Comparison of ENCODE assay signal across 8 mouse cellular contexts in genomic region chr1:171262594-171263130, GRCm38 (mm10). TPM values are rescaled to one million over a fixed set of nuclear protein-coding genes. Genes with fewer than 3 reads are reported as not detected.
DNase-seq lines count a peak whose midpoint lies in the region; ATAC-seq and TF ChIP-seq lines count a peak whose summit lies in the region.

No protein-coding gene starts in this region.

- H3K9ac ChIP-seq in embryonic facial prominence, embryonic 13.5 days = 0 out of 2 replicates have a peak overlapping the region, but pooled peaks have one; percentile 46
- peak overlapping the region; percentile 48 for H3K9ac ChIP-seq in limb, embryonic 13.5 days
- H3K9ac ChIP-seq in midbrain, embryonic 15.5 days = peak overlapping the region; percentile 39

- ATAC-seq in embryonic facial prominence, embryonic 13.5 days (ENCODE audit: insufficient number of reproducible peaks, insufficient read depth, low FRiP score, low TSS enrichment, low read depth) = peak; percentile 77
- peak; percentile 84 for ATAC-seq in limb, embryonic 13.5 days (ENCODE audit: low FRiP score, low read depth)
- peak; percentile 83 for ATAC-seq in midbrain, embryonic 15.5 days (replicated peaks)
- ATAC-seq in erythroblast, adult 5-6 weeks (replicated peaks; ENCODE audit: low FRiP score, poor library complexity, severe bottlenecking) = no peak

- H3K4me2 ChIP-seq in embryonic facial prominence, embryonic 13.5 days = peak overlapping the region; percentile 59
- peak overlapping the region; percentile 58 for H3K4me2 ChIP-seq in limb, embryonic 13.5 days (replicated peaks)
- peak overlapping the region; percentile 56 for H3K4me2 ChIP-seq in midbrain, embryonic 15.5 days

- DNase-seq in cerebellum, postnatal 14 days = peak; percentile 80 to 83
- DNase-seq in cerebellum, adult 8-10 months = no peak
- peak; percentile 83 to 84 for DNase-seq in heart, adult 9 months (ENCODE audit: low spot score in 2 of 2)
- peak; percentile 86 for DNase-seq in kidney, adult 2 months

- TF ChIP-seq CTCF in kidney, adult 2 months (conservative IDR thresholded peaks at IDR 0.05; ENCODE audit: insufficient read depth, insufficient read length, low read depth, low read length) = no peak

- no peaks in the 10 kb centered on the region for H3K9me3 ChIP-seq in embryonic facial prominence, embryonic 13.5 days
- no peaks in the 10 kb centered on the region for H3K9me3 ChIP-seq in limb, embryonic 13.5 days
- H3K9me3 ChIP-seq in midbrain, embryonic 15.5 days = no peaks in the 10 kb centered on the region

- H3K4me1 ChIP-seq in embryonic facial prominence, embryonic 13.5 days = peaks cover 26% of the 10 kb centered on the region
- H3K4me1 ChIP-seq in kidney, adult 2 months (ENCODE audit: control insufficient read depth, insufficient read depth, low read length) = no peaks in the 10 kb centered on the region; the same call in 1 of the 2 replicates
- H3K4me1 ChIP-seq in limb, embryonic 13.5 days = peaks cover 21% of the 10 kb centered on the region
- H3K4me1 ChIP-seq in midbrain, embryonic 15.5 days = peaks cover 14% of the 10 kb centered on the region

- WGBS in embryonic facial prominence, embryonic 13.5 days = 2% methylated on average over 8 of the region's 8 CpGs
- 5% methylated on average over 8 of the region's 8 CpGs for WGBS in kidney, adult 2 months
- WGBS in limb, embryonic 13.5 days = 7% methylated on average over 8 of the region's 8 CpGs
- 4% methylated on average over 8 of the region's 8 CpGs for WGBS in midbrain, embryonic 15.5 days

- no peak for TF ChIP-seq POLR2A in kidney, adult 2 months (IDR thresholded peaks at IDR 0.05; ENCODE audit: low read depth, low read length)

- H3K4me3 ChIP-seq in embryonic facial prominence, embryonic 13.5 days = peak overlapping the region; percentile 28
- no peak overlapping the region for H3K4me3 ChIP-seq in kidney, adult 2 months (ENCODE audit: insufficient read depth, low read depth, low read length)
- peak overlapping the region; percentile 24 for H3K4me3 ChIP-seq in limb, embryonic 13.5 days
- peak overlapping the region; percentile 30 for H3K4me3 ChIP-seq in midbrain, embryonic 15.5 days

- peaks cover 24% of the 10 kb centered on the region for H3K36me3 ChIP-seq in embryonic facial prominence, embryonic 13.5 days
- H3K36me3 ChIP-seq in kidney, adult 2 months (ENCODE audit: control insufficient read depth, insufficient read depth, low read length) = no peaks in the 10 kb centered on the region
- H3K36me3 ChIP-seq in limb, embryonic 13.5 days = peaks cover 20% of the 10 kb centered on the region
- no peaks in the 10 kb centered on the region for H3K36me3 ChIP-seq in midbrain, embryonic 15.5 days (replicated peaks)

- peak overlapping the region; percentile 93 for H3K27ac ChIP-seq in embryonic facial prominence, embryonic 13.5 days
- H3K27ac ChIP-seq in kidney, adult 2 months (ENCODE audit: insufficient read depth, low read depth, low read length) = peak overlapping the region; percentile 85
- H3K27ac ChIP-seq in limb, embryonic 13.5 days = peak overlapping the region; percentile 89
- H3K27ac ChIP-seq in midbrain, embryonic 15.5 days = peak overlapping the region; percentile 83

- no peaks in the 10 kb centered on the region for H3K27me3 ChIP-seq in embryonic facial prominence, embryonic 13.5 days
- H3K27me3 ChIP-seq in kidney, adult 2 months (replicated peaks; ENCODE audit: control insufficient read depth, insufficient read depth, low read length) = no peaks in the 10 kb centered on the region
- no peaks in the 10 kb centered on the region for H3K27me3 ChIP-seq in limb, embryonic 13.5 days
- no peaks in the 10 kb centered on the region; the same call in 1 of the 2 replicates for H3K27me3 ChIP-seq in midbrain, embryonic 15.5 days (replicated peaks)

RNA-seq across cellular contexts. Expression of gene B4galt3, which starts 7.5 kb away (rescaled TPM):
- polyA plus RNA-seq in embryonic facial prominence, embryonic 13.5 days (2015; fragmentation: Nextera tagmentation; extraction: Ambion mirVana) = 82.1 and 84.2 TPM in 2 replicates
- 58.9 and 67.7 TPM in 2 replicates for polyA plus RNA-seq in kidney, adult 2 months (2012; rRNA removed)
- polyA plus RNA-seq in limb, embryonic 13.5 days (2015; fragmentation: Nextera tagmentation; extraction: Ambion mirVana) = 86.2 and 94.0 TPM in 2 replicates
- 112 and 116 TPM in 2 replicates for polyA plus RNA-seq in midbrain, embryonic 15.5 days (2015; fragmentation: Nextera tagmentation; extraction: Ambion mirVana)
- 8.1 and 11.3 TPM in 2 replicates for total RNA-seq in erythroblast, adult 5-6 weeks (2015; ENCODE audit: low replicate concordance)
- total RNA-seq in erythroblast, adult 5-6 weeks (2017; ENCODE audit: low replicate concordance) = 7.7 and 29.1 TPM in 2 replicates

RNA-seq across cellular contexts. Expression of gene Ndufs2, which starts 11.5 kb away (rescaled TPM):
- 232 and 248 TPM in 2 replicates for polyA plus RNA-seq in embryonic facial prominence, embryonic 13.5 days (2015; fragmentation: Nextera tagmentation; extraction: Ambion mirVana)
- 374 and 559 TPM in 2 replicates for polyA plus RNA-seq in kidney, adult 2 months (2012; rRNA removed)
- polyA plus RNA-seq in limb, embryonic 13.5 days (2015; fragmentation: Nextera tagmentation; extraction: Ambion mirVana) = 253 and 254 TPM in 2 replicates
- polyA plus RNA-seq in midbrain, embryonic 15.5 days (2015; fragmentation: Nextera tagmentation; extraction: Ambion mirVana) = 229 and 238 TPM in 2 replicates
- total RNA-seq in erythroblast, adult 5-6 weeks (2015; ENCODE audit: low replicate concordance) = 62.9 and 78.4 TPM in 2 replicates
- 48.0 and 62.1 TPM in 2 replicates for total RNA-seq in erythroblast, adult 5-6 weeks (2017; ENCODE audit: low replicate concordance)

RNA-seq across cellular contexts. Expression of gene Adamts4, which starts 12.4 kb away (rescaled TPM):
- 23.6 and 25.6 TPM in 2 replicates for polyA plus RNA-seq in embryonic facial prominence, embryonic 13.5 days (2015; fragmentation: Nextera tagmentation; extraction: Ambion mirVana)
- 1.2 and 1.5 TPM in 2 replicates for polyA plus RNA-seq in kidney, adult 2 months (2012; rRNA removed)
- polyA plus RNA-seq in limb, embryonic 13.5 days (2015; fragmentation: Nextera tagmentation; extraction: Ambion mirVana) = 12.7 and 14.3 TPM in 2 replicates
- polyA plus RNA-seq in midbrain, embryonic 15.5 days (2015; fragmentation: Nextera tagmentation; extraction: Ambion mirVana) = 7.0 and 7.1 TPM in 2 replicates
- 0.19 TPM in 1 of 2 replicates, not detected in the other for total RNA-seq in erythroblast, adult 5-6 weeks (2015; ENCODE audit: low replicate concordance)
- total RNA-seq in erythroblast, adult 5-6 weeks (2017; ENCODE audit: low replicate concordance) = not detected in 2 replicates

RNA-seq across cellular contexts. Expression of gene Ppox, which starts 18.3 kb away (rescaled TPM):
- polyA plus RNA-seq in embryonic facial prominence, embryonic 13.5 days (2015; fragmentation: Nextera tagmentation; extraction: Ambion mirVana) = 60.5 and 64.9 TPM in 2 replicates
- polyA plus RNA-seq in kidney, adult 2 months (2012; rRNA removed) = 51.5 and 63.2 TPM in 2 replicates
- polyA plus RNA-seq in limb, embryonic 13.5 days (2015; fragmentation: Nextera tagmentation; extraction: Ambion mirVana) = 69.7 and 77.4 TPM in 2 replicates
- polyA plus RNA-seq in midbrain, embryonic 15.5 days (2015; fragmentation: Nextera tagmentation; extraction: Ambion mirVana) = 48.7 and 56.2 TPM in 2 replicates
- total RNA-seq in erythroblast, adult 5-6 weeks (2015; ENCODE audit: low replicate concordance) = 416 and 462 TPM in 2 replicates
- total RNA-seq in erythroblast, adult 5-6 weeks (2017; ENCODE audit: low replicate concordance) = 506 and 765 TPM in 2 replicates

RNA-seq across cellular contexts. Expression of gene Usp21, which starts 25.1 kb away (rescaled TPM):
- polyA plus RNA-seq in embryonic facial prominence, embryonic 13.5 days (2015; fragmentation: Nextera tagmentation; extraction: Ambion mirVana) = 116 and 127 TPM in 2 replicates
- polyA plus RNA-seq in kidney, adult 2 months (2012; rRNA removed) = 47.8 and 53.4 TPM in 2 replicates
- polyA plus RNA-seq in limb, embryonic 13.5 days (2015; fragmentation: Nextera tagmentation; extraction: Ambion mirVana) = 126 TPM in 2 replicates
- 119 and 122 TPM in 2 replicates for polyA plus RNA-seq in midbrain, embryonic 15.5 days (2015; fragmentation: Nextera tagmentation; extraction: Ambion mirVana)
- 9.6 and 12.1 TPM in 2 replicates for total RNA-seq in erythroblast, adult 5-6 weeks (2015; ENCODE audit: low replicate concordance)
- 9.4 and 13.9 TPM in 2 replicates for total RNA-seq in erythroblast, adult 5-6 weeks (2017; ENCODE audit: low replicate concordance)
